Mouse (Mus musculus) testis, adult 10 weeks (tissue): ENCODE measurements around the gene C1ql2. TPM values are rescaled to one million over a fixed set of nuclear protein-coding genes. Genes with fewer than 3 reads are reported as not detected.

ENCODE experiments used
- polyA plus RNA-seq: library from polyadenylated mRNA; stranded (reverse); fragments of 350-450 nt; fragmentation: Illumina TruSeq; extraction: RNeasy Lipid Tissue Mini Kit (QIAGEN cat#74804); gene quantifications from one replicate; pipeline ENCODE4 v1.2.3, GENCODE M21; 2014; ENCODE audit warnings: low read depth, low replicate concordance

Gene C1ql2
- polyA plus RNA-seq, result not detected

DNA sequence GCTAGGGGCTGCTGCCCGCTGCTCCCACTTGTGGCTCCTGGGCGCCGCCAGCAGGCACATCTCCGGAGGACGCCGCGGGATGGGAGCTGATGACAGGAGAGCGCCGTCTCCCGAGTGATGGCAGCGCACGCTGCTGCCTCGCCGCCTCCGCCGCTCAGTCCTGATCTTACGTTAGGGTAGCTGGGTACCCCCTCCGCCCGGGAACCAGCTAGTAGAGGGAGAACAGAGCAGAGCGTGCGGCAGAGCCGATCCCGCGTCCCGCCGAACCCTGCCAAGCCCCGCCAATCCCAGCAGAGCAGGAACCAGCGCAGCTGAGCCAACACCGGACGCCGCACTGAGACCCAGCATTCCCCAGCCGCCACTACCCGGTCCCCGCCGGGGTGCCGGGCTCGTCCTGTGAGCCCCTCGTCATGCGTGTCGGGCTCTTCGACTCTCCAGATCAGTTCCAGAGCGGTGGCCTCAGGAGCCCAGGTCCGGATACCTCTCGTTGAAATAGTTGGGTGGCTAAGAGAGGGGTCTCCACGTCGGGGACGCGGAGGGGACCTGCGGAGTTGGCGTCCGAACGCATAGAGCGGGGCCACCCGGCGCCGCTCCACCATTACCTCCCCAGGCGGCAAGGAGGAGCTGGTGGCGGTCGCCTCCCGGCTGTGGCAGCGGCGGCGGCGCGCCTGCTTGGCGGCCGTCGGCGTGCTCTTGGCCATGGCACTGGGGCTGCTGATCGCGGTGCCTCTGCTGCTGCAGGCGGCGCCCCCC lies at the start of gene C1ql2:
Gene C1ql2, plus strand, starts transcription at position 164 of the 753 bp plus-strand sequence.

Other genes with a start within 250 kb of the C1ql2 start
- 103 TPM for gene Dbi, start 219.5 kb upstream of the C1ql2 start, polyA plus RNA-seq
- gene 3110009E18Rik, start 219.4 kb upstream of the C1ql2 start, polyA plus RNA-seq, result 18.2 TPM
- 0.32 TPM for gene Steap3, start 67.9 kb upstream of the C1ql2 start, polyA plus RNA-seq
- gene Marco, start 164.4 kb downstream of the C1ql2 start, polyA plus RNA-seq, result not detected